Mouse (Mus musculus): ENCODE measurements around the gene Ltbp3.

DNA sequence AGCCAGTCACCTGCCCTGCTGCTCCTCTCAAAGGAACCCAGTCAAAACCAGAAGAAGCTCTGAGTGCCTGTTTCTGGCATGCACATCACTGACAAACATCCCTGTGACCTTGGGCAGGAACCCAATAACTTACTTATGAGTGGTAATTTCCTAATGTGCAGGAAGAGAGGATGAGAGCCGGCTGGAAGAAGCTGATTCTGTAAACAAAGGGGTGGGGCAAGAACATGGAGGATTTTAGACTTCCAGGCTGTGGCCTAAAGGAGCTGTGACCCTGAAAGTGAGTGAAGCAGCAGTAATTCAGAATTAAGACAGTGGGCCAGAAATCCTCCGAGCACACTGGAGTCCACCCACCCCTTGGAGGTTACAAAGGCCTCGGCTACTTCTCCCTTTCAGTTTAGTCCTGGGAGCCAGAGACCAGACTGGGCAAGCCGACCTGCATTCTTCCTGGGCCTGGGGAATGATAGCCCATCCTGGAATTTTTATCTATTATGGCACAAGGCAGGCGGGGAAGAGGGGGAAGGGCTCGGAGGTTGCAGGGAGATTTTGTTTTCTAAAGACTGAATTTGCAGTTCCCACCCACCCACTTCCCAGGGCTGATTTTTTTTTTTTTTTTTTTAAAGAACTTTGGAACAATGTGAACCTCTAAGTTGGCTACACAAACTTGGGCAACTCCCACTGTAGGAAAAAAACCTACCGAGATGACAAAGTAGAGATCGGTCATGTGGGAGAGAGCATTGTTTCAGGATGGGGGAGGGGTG, 65.5 kb downstream of the Ltbp3 start:
- TF ChIP-seq EP300 (IDR thresholded peaks at IDR 0.05; ENCODE audit: low read depth) (0 out of 2 replicates have a peak, but pooled peaks have one; percentile 41), CTCF (IDR thresholded peaks at IDR 0.05; ENCODE audit: low read depth) (no peak)

Data from heart, postnatal 0 days (tissue).